Mouse (Mus musculus) frontal cortex, postnatal 25 days (tissue): ENCODE measurements at regions not wholly inside any gene's neighbourhood (a gene's known extent, or its start where the extent isn't known, plus 50 kb on each side); places are given as distances from the start of the nearest gene placed in this dataset.

Experiments used
- DNase-seq, 2 experiments: peaks; one replicate each; pipeline ENCODE4 v3.0.0; 2022; ENCODE audit warnings: low spot score in 2 of 2

DNA sequence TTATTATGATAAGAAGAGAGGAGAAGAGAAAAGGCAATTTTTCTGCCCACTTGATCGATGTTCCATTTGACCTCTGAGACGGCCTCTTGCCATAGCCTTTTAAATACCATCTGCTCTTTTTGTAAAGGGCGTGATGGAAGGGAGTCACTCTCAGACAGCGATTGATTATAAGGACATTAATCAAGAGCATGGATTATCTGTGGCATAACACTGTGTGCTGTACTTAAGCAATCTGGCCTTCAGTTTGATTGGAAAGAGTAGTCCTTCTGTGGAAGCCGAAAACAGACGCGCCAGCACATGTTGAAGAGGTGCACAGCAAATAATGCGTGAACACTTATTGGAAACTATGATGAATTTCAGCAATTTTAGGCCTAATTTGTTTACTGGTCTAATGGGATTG lies 685.4 kb upstream of the Robo1 start:
- no peak for DNase-seq

DNA sequence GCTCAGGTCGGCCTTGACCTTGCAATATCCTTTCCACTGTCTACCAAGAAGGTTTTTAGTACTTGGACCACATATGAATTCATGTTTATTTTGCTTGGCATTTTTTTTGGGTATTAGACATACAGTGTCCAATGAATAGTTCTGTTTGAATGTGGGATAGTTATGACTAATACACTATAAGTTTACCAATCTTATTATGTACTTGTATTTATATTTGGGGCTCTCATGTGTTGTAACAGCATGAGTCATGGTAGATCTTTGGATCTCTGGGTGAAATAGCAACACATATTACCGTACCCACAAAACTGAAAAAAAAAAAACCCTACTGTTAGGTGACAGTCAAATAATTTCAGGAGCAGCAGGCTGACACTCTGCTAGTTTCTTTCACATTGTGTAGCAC lies 667.7 kb upstream of the Robo1 start:
- DNase-seq = no peak

DNA sequence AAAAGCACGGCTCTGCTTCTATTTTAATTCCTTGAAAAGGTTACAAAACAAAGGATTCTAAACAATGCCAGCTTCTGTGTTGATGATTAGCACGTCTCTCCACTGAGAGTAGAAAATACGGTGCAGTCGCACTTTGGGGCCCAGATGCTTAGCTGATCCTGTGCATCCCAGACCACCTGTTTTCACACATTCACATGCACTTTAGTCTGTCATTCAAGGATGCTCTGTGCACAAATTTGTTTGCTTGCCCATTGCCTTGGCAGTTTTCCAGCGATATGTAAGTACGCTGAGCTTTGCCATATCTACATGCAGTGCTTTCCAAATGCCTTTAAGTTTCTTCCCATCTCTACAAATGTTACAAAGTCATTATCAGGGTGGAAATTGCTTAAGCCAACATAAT lies 664.9 kb upstream of the Robo1 start:
- no peak for DNase-seq

DNA sequence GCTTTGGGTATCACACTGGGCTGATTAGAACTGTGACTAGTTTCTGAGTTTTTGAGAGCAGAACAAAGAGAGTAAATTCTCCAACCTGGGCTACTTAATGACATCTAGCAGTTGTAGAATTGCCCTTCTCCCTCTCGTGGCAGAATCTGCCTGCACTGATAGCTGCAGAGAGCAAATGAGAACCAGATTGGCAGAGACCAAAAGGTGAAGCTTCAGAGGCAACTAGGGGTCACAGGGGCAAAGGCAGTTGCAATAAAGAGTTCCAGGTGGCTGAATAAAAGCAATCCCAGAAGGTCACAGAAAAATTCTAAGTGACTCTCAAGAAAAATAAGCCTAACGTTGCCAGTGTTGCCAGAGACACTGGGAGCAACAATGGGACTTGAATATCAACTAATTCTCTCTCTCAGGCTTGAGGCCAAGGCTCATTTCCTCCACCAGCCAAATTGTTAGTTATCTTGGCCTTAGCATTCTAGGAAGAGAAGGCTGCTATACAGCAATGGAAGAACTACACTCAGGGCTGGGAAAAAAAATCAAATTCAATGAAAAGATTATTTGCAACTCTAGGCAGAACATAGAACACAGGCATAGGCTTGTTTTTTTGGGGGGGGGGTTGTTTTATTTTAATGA lies 629.9 kb upstream of the Robo1 start:
- no peak for DNase-seq

DNA sequence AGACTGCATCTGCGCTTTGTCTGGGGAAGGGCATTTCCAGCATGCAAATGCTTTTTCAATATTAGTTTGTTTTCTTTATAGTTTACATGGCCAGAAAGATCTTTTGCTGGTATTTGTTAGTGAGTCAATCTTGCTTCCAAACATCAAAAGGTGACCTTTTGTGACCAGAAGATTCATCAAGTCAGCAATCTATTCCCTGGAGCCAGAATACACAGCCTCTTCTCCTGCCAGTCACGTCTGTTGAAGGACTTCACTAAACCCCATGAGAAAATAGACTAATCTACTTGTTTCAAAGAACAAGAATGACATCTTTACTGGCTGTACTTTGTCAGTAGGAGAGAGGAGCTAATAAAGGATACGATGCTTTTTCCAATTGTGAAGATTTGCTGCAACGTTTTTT lies 614.6 kb upstream of the Robo1 start:
- no peak for DNase-seq

DNA sequence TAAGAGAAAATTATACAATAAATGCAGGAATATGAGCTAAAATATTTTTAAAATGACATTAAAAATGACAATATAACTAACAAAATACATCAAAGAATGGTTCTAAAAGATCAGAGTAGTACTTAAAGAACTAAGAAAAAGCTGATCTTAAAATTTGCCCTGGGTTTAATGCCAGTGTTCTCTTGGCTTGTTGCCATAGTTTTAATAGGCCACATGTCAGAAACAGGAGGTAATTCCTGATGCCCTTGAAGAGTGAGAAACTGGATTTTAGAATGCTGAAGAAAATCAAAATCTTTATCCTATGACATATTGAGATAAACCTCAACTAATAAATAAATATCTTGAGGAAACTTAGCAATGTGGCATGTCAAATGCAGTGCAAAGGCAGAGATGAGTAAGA lies 602.3 kb upstream of the Robo1 start:
- no peak for DNase-seq

DNA sequence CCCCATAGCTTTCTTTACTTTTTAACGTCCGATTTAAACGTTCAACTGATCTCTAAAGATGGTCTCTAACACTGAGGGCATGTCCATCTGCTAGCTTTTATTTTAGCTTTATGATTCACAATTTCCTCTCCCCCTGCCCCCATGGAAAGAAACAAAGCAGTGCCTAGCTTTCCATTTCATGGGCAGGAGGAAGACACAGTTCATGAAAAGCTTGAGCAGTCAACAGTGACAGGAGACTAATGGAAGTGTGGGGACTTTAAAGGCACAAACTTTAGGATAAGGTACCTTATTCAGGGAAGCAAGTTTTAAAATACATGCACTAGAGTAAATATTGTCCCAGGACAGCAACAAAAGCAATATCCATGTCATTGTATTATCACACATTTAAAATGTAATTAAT lies 598.4 kb upstream of the Robo1 start:
- DNase-seq = no peak

DNA sequence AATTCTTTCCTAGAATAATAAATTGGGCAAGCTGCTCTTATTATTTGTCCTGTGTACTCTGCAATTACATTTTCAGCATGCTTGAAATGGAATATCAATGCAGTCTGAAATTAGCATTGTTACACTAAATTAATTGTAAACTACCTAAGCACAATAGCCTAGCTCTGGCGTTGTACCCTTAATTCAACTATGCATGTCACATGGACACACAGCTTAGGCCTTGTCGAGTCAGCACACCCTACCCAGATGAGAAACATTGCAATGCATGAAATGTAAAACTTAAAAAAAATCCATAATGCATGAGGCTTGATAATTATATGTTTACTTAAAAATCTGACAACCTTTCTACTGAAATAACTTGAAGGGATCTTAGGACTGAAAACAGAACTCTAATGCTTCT lies 596.2 kb upstream of the Robo1 start:
- DNase-seq = no peak

DNA sequence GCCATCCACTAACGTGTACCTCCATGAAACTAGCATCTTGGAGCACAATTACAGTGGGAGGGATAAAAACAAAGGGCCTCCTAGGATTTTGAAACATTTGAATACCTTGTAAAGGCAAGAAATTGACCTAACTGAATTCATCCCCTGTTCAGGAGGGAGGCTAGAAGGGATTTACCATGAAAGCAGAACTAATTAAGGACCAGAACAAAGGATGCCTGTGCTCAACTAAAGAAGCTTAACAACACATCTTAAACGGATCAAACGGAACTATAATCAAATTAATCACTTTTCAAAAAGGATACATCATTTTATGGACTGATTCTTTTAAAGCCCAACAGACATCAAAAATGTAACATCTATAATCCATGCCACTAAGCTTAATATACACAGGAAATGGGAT lies 590.9 kb upstream of the Robo1 start:
- no peak for DNase-seq

DNA sequence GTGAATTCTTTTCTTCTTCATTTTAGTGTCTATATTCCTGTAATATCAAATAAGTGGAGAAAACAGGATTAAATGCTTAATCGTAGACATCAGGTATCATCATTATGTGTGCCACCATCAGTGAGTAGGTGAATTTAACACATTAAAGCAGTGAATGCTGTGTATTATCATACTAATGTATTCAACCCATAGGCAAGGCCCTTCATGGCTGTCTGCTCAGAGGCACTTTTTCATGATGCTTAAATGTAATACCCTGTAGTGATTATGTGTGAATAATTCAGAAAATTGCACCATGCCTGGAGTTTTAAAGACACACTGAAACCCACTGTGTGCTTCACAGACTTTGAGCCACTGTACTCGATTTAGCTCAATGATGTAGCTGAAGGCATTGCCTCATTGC lies 583.2 kb upstream of the Robo1 start:
- DNase-seq = no peak

DNA sequence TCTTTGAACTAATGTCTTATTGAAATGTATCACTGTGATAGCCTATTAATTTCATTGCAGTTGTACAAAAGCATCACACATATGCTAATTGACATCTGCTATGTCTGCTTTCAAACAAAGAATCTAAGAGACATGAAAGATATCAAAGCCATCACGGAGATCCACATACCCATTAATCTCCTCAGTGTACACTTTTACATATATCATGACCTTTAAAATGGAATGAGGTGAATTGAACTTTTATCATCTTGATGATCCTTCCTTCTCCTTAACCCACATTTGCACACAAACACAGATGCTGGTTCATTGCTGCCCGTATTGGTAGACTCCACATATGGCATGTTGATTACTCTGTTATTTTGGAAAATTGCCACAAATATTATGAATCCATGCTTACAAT lies 570.2 kb upstream of the Robo1 start:
- no peak for DNase-seq

DNA sequence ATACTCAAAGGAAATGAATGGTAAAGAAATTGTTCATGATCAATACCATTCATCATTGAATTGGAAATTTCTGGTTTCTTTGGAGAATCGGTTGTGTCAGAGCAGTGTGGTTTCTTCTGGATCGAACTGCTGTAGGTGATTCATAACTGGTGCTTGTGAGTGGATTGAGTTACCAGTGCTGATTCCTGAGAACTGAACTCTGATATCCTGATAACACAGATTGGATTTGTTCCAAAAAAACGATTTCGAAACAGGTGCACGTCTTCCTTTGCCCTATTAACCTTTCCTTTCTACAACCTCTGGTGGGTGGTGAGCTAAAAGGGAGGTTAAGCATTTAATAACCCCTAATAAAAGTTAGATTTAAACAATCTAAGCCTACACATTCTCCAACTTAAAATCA lies 569.0 kb upstream of the Robo1 start:
- no peak for DNase-seq

DNA sequence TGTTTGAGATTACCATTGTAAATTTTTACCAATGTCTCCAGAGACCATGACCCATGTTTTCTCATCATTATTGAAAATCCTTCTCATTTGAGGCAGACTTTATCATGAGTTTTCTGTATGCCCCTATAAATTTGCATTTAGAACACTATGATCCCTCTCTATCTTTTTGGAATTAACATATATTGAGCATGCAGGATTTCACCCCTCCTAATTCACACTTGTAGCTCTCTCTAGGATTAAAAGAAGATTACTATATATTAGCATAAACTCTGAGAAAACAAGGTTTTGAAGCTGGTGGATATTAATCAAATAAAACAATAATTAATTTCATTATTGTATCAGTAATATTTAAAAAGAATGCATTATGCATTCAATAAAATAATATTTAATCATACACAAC lies 527.2 kb upstream of the Robo1 start:
- no peak for DNase-seq

DNA sequence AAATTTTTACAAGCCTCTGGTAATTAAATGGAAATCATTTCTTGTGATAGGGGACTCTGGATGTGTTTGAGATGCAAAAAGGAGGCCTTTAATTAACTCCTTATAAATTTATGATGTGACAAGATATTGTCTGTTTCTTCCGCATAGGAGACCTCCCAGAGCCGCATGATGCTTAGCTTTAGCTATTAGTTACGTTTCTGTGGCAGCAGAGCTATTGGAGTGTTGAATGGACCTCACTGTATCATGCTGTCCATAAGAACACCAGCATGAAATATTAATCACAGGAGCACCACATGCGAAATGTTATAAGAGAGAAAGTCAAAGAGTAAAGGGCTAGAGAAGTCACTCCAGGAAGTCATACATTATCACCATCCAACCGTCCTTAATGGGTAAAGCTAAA lies 495.3 kb upstream of the Robo1 start:
- no peak for DNase-seq

DNA sequence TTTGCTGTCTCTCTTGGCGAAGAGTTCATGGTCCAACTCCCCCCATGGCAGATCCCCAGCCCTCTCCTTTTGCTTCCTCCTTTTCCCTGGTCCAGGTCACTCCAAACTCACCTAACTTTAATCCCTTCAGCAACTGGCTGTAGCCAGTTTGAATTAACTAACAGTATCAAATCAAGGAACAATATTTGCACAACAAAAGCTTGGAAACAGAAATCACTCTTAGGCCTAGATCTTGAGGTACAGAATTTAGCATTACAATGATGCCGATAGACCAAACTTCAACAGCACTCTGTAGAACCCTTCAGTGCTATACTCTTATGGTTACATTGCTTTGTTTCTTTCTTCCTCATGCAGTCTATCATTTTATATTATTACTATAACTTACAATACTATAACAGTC lies 472.8 kb upstream of the Robo1 start:
- DNase-seq = no peak

DNA sequence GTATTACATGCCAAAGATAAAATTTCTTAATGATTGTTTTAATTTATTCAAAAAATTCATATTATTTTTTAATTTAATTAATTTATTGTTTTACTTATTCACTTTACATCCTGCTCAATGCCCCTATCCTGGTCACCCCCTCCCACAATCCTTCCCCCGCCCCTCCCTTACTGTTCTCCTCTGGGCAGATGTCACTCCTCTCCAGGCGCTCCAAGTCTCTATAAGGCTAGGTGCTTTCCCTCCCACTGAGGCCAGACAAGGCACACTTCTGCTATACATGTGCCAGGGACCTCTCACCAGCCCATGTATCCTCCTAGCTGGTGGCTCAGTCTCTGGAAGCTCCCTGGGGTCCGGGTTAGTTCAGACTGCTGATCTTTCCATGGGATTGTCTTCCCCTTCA lies 458.0 kb upstream of the Robo1 start:
- no peak for DNase-seq

DNA sequence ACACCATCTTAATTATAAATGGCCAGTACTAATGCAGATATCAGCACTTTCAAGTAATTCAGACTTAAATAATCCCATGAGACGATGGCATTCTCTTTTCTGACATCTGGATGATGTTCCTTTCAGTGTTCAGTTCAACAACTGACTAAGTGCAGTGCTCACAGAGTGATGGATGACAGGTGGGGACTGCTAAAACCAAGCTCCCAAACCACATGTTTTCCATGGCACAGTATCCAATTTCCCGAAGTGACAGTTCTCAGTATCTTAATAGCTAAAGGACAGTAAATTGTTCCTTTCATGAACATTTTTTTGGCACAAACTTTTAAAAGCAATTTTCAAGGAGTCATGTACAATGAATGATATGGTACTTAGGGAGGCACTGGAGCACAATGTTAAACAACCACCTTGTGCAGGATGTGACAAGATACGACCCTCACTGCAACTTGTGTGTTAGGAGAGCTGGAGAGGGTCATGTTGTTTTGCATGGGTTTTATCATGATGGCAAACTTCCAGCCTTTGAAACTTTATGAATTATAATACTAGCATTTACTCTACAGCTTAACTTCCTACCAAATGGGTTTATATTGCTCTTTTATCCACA lies 456.4 kb upstream of the Robo1 start:
- DNase-seq = no peak

DNA sequence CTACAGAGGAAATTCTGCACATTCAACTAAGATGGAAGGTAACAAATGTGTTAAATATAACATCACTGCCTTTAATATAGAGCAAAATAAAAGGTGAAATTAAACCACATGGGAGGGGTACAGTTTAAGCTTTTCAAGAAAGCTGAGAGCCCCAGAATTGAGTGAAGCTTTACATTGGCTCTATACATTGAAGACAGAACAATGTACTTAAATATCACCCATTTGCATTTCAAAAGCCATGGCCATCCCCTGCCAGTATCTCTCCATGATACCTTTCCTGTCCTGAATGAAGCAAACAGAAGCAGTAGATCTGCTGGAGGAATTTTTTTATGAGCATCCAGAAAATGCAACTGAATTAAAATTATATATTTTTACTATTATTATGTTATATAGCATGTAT lies 450.2 kb upstream of the Robo1 start:
- no peak for DNase-seq

DNA sequence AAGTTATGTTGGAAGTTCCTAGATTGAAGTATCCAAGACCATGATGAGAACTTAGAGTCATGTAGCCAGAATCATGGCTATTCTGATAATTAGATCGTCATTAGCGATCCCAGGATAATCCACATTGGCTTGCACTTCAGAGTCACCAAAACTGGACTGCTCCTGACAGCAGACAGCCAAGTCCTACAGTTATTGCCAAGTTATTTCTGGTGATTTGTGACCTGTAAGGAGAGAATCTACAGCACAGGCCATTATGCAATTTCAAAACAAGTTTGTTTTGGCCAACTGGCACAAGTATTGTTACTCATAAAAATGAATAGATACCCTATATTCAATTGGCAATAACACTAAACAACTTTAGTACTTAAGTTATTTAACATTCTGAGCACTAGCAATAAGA lies 447.9 kb upstream of the Robo1 start:
- no peak for DNase-seq

DNA sequence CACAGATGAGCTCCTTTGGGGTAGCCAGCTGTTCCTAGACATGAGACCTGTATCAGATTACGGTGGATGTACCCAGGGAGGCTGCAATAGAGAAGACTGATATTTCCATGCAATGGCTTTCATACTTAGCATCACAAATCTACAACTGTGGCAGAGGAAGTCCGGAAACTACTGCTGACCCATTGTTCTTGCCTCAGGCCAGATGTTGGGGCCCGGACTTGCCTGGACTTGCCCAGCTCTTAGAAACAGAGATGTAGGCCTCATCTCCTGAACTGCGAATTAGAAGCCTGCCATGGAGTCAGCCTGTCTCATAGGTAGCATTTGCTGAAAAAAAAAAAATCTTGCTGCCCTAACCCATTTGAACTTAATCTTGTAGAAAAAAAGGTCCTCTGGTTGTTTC lies 422.4 kb upstream of the Robo1 start:
- no peak for DNase-seq

DNA sequence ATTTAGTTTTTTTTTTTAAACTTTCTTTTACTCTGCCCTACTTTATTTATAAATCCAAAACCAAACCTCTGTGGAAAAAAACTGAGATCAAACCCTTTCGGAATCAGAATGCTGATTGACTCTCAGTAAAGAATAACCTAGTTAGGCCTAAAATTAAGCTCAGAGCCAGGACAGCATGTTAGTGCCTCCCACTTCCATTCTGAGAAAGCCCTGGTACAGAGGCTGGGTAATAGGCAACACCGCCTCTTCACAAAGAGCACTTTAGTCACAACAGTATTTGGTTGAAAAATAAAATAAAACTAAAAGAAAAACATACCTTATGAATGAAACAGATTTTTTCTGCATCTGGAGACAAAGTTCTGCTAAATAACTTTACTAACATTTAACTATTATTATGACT lies 418.4 kb upstream of the Robo1 start:
- DNase-seq = no peak

DNA sequence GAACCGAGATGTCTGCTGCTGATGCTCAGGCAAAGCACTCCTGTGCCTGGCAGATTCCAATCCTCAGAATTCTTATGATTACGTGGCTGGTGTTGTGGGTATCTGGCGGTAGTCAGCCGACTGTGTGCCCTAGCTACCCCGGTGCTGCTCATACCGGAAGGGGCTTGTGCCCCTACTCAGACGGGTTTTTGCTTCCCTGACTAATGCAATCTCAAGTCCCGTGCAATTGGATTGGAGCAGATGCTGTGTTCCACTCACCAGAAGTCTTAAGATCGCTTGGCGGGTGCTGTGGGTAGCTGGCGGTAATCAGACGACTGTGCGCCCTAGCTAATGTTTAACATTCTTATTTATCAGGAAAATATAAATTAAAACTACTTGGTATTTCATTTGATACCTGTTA lies 385.0 kb upstream of the Robo1 start:
- no peak for DNase-seq

DNA sequence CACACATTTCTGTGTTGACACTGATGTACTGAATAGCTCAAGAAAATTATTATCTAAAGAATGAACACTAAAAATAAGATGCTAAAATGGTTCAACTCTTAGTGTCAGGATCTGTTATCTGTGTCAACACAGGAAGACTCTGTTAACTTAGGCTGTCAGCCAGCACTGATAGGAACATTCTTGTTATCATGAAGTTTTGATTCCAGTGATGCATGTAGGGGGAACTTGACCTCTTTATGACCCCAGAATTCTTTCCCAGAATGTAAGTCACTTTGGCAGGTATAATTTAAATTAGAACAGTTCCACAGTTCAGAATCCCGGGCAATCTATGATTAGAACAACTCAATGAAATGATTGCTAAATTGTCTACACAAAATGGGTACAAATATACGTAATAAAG lies 363.9 kb upstream of the Robo1 start:
- no peak for DNase-seq

DNA sequence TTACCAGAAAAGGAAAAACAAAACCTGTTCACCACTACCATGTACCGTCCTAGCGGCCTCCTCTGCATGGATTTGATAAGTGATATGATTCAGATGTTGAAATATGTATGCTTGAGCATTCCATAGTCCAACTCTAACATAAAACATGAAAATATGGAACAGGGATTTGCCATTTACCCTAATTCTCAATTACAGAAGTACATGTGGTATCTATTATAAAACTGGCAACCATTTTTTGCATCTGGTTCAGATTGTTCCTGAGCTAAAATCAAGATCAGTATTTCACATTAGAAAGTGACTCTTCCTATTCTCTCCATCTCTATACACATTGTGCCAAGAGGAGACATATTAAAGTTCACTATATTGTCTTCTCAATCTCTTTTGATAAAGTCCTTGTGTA lies 363.3 kb upstream of the Robo1 start:
- DNase-seq = no peak
